Mouse (Mus musculus): ENCODE measurements around the gene Brd3.

GRCm38 (mm10) chr2:27487336-27488049 lies 20.0 kb downstream of the Brd3 start:
- no peak for TF ChIP-seq CTCF (IDR thresholded peaks at IDR 0.05; ENCODE audit: borderline replicate concordance, extremely low read depth, insufficient read depth, insufficient read length)
- no peak for TF ChIP-seq POLR2A (IDR thresholded peaks at IDR 0.05; ENCODE audit: borderline replicate concordance, extremely low read depth, insufficient read depth, insufficient read length, poor library complexity, severe bottlenecking)

All from brain, embryonic 14.5 days (tissue).